Mouse (Mus musculus) heart, embryonic 10.5 days (tissue): ENCODE data around the gene Cnksr3. TPM values are rescaled to one million over a fixed set of nuclear protein-coding genes. Genes with fewer than 3 reads are reported as not detected.

Experiments used
- DNase-seq: peaks from one replicate; pipeline ENCODE4 v3.0.0-alpha.2; 2017; ENCODE audit warnings: low spot score
- H3K27ac ChIP-seq: fragments of 300-500 bp; sonication (generic); 2 replicates; pipeline ENCODE4 v1.5.1; 2016; ENCODE audit warnings: mild to moderate bottlenecking
- H3K27me3 ChIP-seq: fragments of 300-500 bp; sonication (generic); 2 replicates; pipeline ENCODE4 v1.6.1; 2016; ENCODE audit warnings: mild to moderate bottlenecking; ENCODE audit not compliant: poor library complexity, insufficient read depth, severe bottlenecking
- H3K36me3 ChIP-seq: fragments of 300-500 bp; sonication (generic); 2 replicates; pipeline ENCODE4 v1.6.1; 2016; ENCODE audit warnings: mild to moderate bottlenecking, moderate library complexity
- H3K4me1 ChIP-seq: fragments of 300-500 bp; sonication (generic); 2 replicates; pipeline ENCODE4 v1.6.1; 2016; ENCODE audit warnings: mild to moderate bottlenecking
- H3K4me3 ChIP-seq: fragments of 300-500 bp; sonication (generic); 2 replicates; pipeline ENCODE4 v1.5.1; 2016; ENCODE audit warnings: mild to moderate bottlenecking, moderate library complexity
- H3K9me3 ChIP-seq: fragments of 300-500 bp; sonication (generic); 2 replicates; pipeline ENCODE4 v1.6.1; 2016; ENCODE audit warnings: mild to moderate bottlenecking, moderate library complexity
- WGBS: fragments of 180-500 bp; shearing (Covaris S2); methylation state at CpG from one replicate; pipeline ENCODE4 v1.1.7; 2016; 5-methylcytosine and 5-hydroxymethylcytosine counted together
- polyA plus RNA-seq: library from polyadenylated mRNA; unstranded; fragments of >200 nt; fragmentation: Nextera tagmentation; extraction: Ambion mirVana; gene quantifications from 2 replicates; pipeline ENCODE4 v1.2.1, GENCODE M21; 2016

Cnksr3 gene
- polyA plus RNA-seq, 1 experiment from 2014 or later, result 6.6 TPM

- WGBS, result 90% methylated on average over 9 of the region's 9 CpGs
- Histone ChIP-seq H3K36me3 (peaks cover 49% of the 10 kb centered on the region), H3K9me3 (no peaks in the 10 kb centered on the region)
These were observed 84.2 kb downstream of the Cnksr3 start for GRCm38 (mm10) chr10:7127828-7128227.

DNA sequence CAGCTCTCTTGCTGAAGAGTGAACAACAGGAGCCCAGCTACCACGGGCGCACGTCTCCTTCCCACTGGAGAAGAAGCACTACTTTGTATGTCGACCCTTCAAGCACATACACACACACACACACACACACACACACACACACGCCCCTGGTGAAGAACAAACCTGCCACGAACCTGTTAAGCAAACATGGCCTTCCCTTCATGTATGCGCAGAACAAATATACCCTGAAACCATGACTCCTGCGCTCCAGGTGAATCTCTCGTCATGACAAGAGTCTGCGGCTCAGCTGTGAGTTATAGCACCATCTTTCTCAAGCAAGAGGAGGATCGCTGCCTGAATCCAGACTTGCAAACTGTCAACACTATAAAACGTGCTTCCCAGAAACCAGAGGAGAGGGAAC, 85.2 kb downstream of the Cnksr3 start:
- Histone ChIP-seq H3K27ac (no peak overlapping the region), H3K36me3 (peaks cover 53% of the 10 kb centered on the region), H3K4me3 (no peak overlapping the region), H3K27me3 (no peaks in the 10 kb centered on the region), H3K4me1 (no peaks in the 10 kb centered on the region), H3K9me3 (no peaks in the 10 kb centered on the region)
- 90% methylated on average over 12 of the region's 12 CpGs for WGBS
- no peak for DNase-seq

More at GRCm38 (mm10) chr10:7127828-7128227, 84.2 kb downstream of the Cnksr3 start:
- no peaks in the 10 kb centered on the region for H3K27me3 ChIP-seq
- no peak overlapping the region for H3K4me3 ChIP-seq
- no peaks in the 10 kb centered on the region for H3K4me1 ChIP-seq
- no peak for DNase-seq
- H3K27ac ChIP-seq, result no peak overlapping the region

DNA sequence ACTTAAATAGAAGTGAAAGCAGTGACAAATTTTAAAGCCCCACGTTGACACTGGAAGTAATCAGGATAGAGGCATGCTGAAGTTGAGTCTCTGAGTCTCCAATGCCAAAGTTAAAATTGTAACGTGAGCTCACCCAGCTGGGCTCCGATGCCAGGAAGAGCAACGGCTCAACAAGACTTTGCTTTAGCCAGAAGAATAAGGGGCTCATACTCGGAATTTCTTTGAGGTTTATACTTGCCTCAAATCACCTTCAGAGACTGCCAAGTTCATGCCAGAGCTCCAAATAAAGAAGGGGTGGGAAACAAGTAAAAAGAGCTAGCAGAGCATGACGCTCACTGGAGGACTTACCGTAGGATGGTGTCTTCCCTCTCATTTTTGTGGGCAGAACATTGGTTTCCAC, 85.8 kb downstream of the Cnksr3 start:
- whole genome bisulfite sequencing, result 83% methylated on average over 7 of the region's 7 CpGs
- H3K4me3 ChIP-seq, result no peak overlapping the region
- H3K36me3 ChIP-seq, result peaks cover 47% of the 10 kb centered on the region
- H3K4me1 ChIP-seq, result no peaks in the 10 kb centered on the region
- no peak for DNase-seq
- H3K27ac ChIP-seq, result no peak overlapping the region
- no peaks in the 10 kb centered on the region for H3K27me3 ChIP-seq
- no peaks in the 10 kb centered on the region for H3K9me3 ChIP-seq

- Histone ChIP-seq H3K4me1 (no peaks in the 10 kb centered on the region), H3K27ac (no peak overlapping the region), H3K9me3 (no peaks in the 10 kb centered on the region), H3K4me3 (no peak overlapping the region), H3K27me3 (no peaks in the 10 kb centered on the region), H3K36me3 (peaks cover 45% of the 10 kb centered on the region)
- no peak for DNase-seq
- 71% methylated on average over 7 of the region's 7 CpGs for WGBS
These were observed 87.0 kb downstream of the Cnksr3 start for GRCm38 (mm10) chr10:7124993-7125392.

DNA sequence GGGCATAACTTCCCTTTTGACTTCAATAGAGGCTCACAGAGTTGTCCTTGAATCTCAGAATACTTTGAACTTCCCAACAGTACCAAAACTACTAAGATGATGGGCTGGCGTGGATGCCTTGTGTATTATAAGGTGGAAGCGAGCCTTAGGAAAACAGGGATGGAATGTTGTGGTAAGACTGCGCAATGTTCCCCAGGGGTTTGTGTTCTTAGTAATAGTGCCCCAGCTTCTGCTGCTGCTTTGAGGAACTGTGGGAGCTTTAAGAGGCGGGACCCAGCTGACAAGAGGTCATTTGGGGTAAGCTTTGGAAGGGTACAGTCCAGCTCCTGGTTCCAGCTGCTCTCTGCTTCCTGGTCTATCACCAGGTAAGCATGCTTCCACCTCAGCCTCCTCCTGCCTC, 89.7 kb downstream of the Cnksr3 start:
- Histone ChIP-seq H3K27me3 (no peaks in the 10 kb centered on the region), H3K4me3 (no peak overlapping the region), H3K9me3 (no peaks in the 10 kb centered on the region), H3K36me3 (peaks cover 27% of the 10 kb centered on the region), H3K4me1 (peaks cover 12% of the 10 kb centered on the region), H3K27ac (no peak overlapping the region)
- WGBS, result 88% methylated on average over 4 of the region's 4 CpGs
- DNase-seq, result no peak

- Histone ChIP-seq H3K4me3 (no peak overlapping the region), H3K27me3 (no peaks in the 10 kb centered on the region), H3K27ac (no peak overlapping the region), H3K4me1 (peaks cover 12% of the 10 kb centered on the region), H3K9me3 (no peaks in the 10 kb centered on the region), H3K36me3 (peaks cover 16% of the 10 kb centered on the region; the same call in 1 of the 2 replicates)
- WGBS, result 87% methylated on average over 13 of the region's 13 CpGs
- no peak for DNase-seq
These were observed 91.8 kb downstream of the Cnksr3 start for GRCm38 (mm10) chr10:7120206-7120605.

- peak; percentile 84 for DNase-seq
- Histone ChIP-seq H3K27ac (peak overlapping the region; percentile 64), H3K4me1 (peaks cover 12% of the 10 kb centered on the region), H3K36me3 (peaks cover 16% of the 10 kb centered on the region; the same call in 1 of the 2 replicates), H3K9me3 (no peaks in the 10 kb centered on the region), H3K4me3 (no peak overlapping the region), H3K27me3 (no peaks in the 10 kb centered on the region)
- 65% methylated on average over 10 of the region's 10 CpGs for WGBS
These were observed 93.6 kb downstream of the Cnksr3 start for GRCm38 (mm10) chr10:7118258-7119077.

GRCm38 (mm10) chr10:7117785-7118184, 94.3 kb downstream of the Cnksr3 start:
- Histone ChIP-seq H3K27ac (0 out of 2 replicates have a peak overlapping the region, but pooled peaks have one; percentile 52), H3K4me3 (no peak overlapping the region), H3K36me3 (peaks cover 16% of the 10 kb centered on the region; the same call in 1 of the 2 replicates), H3K9me3 (no peaks in the 10 kb centered on the region), H3K27me3 (no peaks in the 10 kb centered on the region), H3K4me1 (peaks cover 12% of the 10 kb centered on the region)
- WGBS, result 36% methylated on average over 7 of the region's 7 CpGs
- peak; percentile 80 for DNase-seq

- DNase-seq, result peak; percentile 22
- Histone ChIP-seq H3K4me1 (peaks cover 12% of the 10 kb centered on the region), H3K36me3 (peaks cover 3% of the 10 kb centered on the region; the same call in 1 of the 2 replicates), H3K27ac (no peak overlapping the region), H3K4me3 (no peak overlapping the region), H3K9me3 (no peaks in the 10 kb centered on the region), H3K27me3 (no peaks in the 10 kb centered on the region)
- 86% methylated on average over 5 of the region's 5 CpGs for WGBS
These were observed 97.2 kb downstream of the Cnksr3 start for GRCm38 (mm10) chr10:7114796-7115195.

GRCm38 (mm10) chr10:7113747-7114146, 98.3 kb downstream of the Cnksr3 start:
- no peaks in the 10 kb centered on the region for H3K27me3 ChIP-seq
- 88% methylated on average over 4 of the region's 4 CpGs for WGBS
- H3K36me3 ChIP-seq, result no peaks in the 10 kb centered on the region
- no peak overlapping the region for H3K27ac ChIP-seq
- DNase-seq, result peak; percentile 52
- peaks cover 11% of the 10 kb centered on the region for H3K4me1 ChIP-seq
- no peak overlapping the region for H3K4me3 ChIP-seq
- no peaks in the 10 kb centered on the region for H3K9me3 ChIP-seq

- no peaks in the 10 kb centered on the region for H3K36me3 ChIP-seq
- peaks cover 5% of the 10 kb centered on the region for H3K4me1 ChIP-seq
- WGBS, result 91% methylated on average over 1 of the region's 1 CpGs
- no peak overlapping the region for H3K27ac ChIP-seq
- peak; percentile 30 for DNase-seq
- no peaks in the 10 kb centered on the region for H3K9me3 ChIP-seq
- no peak overlapping the region for H3K4me3 ChIP-seq
- H3K27me3 ChIP-seq, result no peaks in the 10 kb centered on the region
These were observed 98.9 kb downstream of the Cnksr3 start for GRCm38 (mm10) chr10:7113144-7113543.

DNA sequence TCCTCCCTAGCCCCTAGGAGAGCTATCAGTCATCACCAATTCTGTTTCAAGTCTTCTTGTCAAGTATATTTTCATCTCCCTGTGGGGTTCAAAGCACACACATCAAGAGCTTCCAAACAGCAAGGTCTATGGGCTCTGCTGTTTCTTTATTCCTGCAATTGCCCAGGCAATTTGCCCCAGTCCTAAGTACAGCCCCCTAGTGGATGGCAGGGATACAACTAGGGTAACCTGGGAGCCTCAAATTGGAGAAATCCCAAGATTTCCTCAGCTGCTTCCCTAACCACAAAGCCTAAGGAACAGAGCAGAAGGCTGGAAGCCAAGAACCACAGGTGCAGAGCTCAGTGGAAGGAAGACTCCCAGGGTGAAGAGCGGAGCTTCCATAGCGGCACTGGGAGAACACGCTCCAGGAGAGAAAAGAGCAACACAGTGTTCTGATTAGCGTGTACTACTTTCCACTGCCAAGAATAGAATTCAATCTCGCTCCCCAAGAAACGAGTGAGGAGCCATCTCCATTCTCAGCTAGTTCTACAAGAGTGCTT, 100.5 kb downstream of the Cnksr3 start:
- no peaks in the 10 kb centered on the region for H3K36me3 ChIP-seq
- no peaks in the 10 kb centered on the region for H3K27me3 ChIP-seq
- no peak overlapping the region for H3K27ac ChIP-seq
- peak; percentile 64 for DNase-seq
- no peaks in the 10 kb centered on the region for H3K4me1 ChIP-seq
- WGBS, result 75% methylated on average over 6 of the region's 6 CpGs
- H3K9me3 ChIP-seq, result no peaks in the 10 kb centered on the region
- no peak overlapping the region for H3K4me3 ChIP-seq

DNA sequence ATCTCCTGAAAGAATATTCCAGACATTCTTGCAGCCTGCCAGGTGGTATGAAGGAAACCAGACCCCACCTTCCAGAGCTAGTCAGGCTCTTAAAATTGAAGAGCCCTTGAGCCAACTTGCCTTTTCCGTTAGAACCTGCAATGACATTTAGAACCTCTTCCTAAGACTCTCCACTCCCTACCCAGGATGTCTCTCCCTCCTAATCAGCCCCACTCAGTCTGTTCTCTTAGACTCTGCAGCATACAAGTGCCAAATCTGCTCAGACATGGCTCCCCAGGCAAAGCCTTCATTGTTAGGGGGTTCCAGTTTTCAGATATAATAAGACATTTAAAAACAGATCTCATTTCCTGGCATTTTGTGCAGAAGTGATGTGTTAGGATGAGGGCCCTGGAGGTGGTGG, 108.2 kb downstream of the Cnksr3 start:
- no peaks in the 10 kb centered on the region for H3K36me3 ChIP-seq
- no peak overlapping the region for H3K27ac ChIP-seq
- H3K9me3 ChIP-seq, result no peaks in the 10 kb centered on the region
- H3K4me3 ChIP-seq, result no peak overlapping the region
- H3K4me1 ChIP-seq, result no peaks in the 10 kb centered on the region
- 21% methylated on average over 1 of the region's 1 CpGs for WGBS
- H3K27me3 ChIP-seq, result no peaks in the 10 kb centered on the region
- peak; percentile 27 for DNase-seq
